Mouse (Mus musculus) forebrain, embryonic 12.5 days (tissue): Measurements from ENCODE around the gene 4930438A08Rik. TPM values are rescaled to one million over a fixed set of nuclear protein-coding genes. Genes with fewer than 3 reads are reported as not detected.

Experiments
- ATAC-seq: fragments of 200-750 bp; cut with Nextera tagmentation; 2 replicates; pipeline ENCODE4 v1.8.0; 2017; ENCODE audit warnings: moderate TSS enrichment; ENCODE audit not compliant: low FRiP score
- H3K27ac ChIP-seq: fragments of 300-500 bp; sonication (generic); 2 replicates; pipeline ENCODE4 v1.5.1; 2016; ENCODE audit warnings: mild to moderate bottlenecking
- H3K27me3 ChIP-seq: fragments of 300-500 bp; sonication (generic); 2 replicates; pipeline ENCODE4 v1.6.1; 2016; ENCODE audit warnings: mild to moderate bottlenecking
- H3K36me3 ChIP-seq: fragments of 300-500 bp; sonication (generic); replicated peaks from 2 replicates; pipeline ENCODE4 v1.6.1; 2016; ENCODE audit warnings: mild to moderate bottlenecking
- H3K4me1 ChIP-seq: fragments of 300-500 bp; sonication (generic); 2 replicates; pipeline ENCODE4 v1.6.1; 2016
- H3K4me2 ChIP-seq: fragments of 300-500 bp; sonication (generic); 2 replicates; pipeline ENCODE4 v1.6.1; 2016; ENCODE audit warnings: mild to moderate bottlenecking, moderate library complexity
- H3K4me3 ChIP-seq: fragments of 300-500 bp; sonication (generic); replicated peaks from 2 replicates; pipeline ENCODE4 v1.5.1; 2016; ENCODE audit warnings: mild to moderate bottlenecking
- H3K9ac ChIP-seq: fragments of 300-500 bp; sonication (generic); 2 replicates; pipeline ENCODE4 v1.6.1; 2016; ENCODE audit warnings: mild to moderate bottlenecking
- H3K9me3 ChIP-seq: fragments of 300-500 bp; sonication (generic); 2 replicates; pipeline ENCODE4 v1.6.1; 2016
- WGBS: fragments of 180-500 bp; shearing (Covaris S2); methylation state at CpG from one replicate; pipeline ENCODE4 v1.1.7; 2016; 5-methylcytosine and 5-hydroxymethylcytosine counted together
- polyA plus RNA-seq: library from polyadenylated mRNA; unstranded; fragments of >200 nt; fragmentation: Nextera tagmentation; extraction: Ambion mirVana; gene quantifications from 2 replicates; pipeline ENCODE4 v1.2.1, GENCODE M21; 2016

The 4930438A08Rik gene
- polyA plus RNA-seq, 1 experiment from 2014 or later, result not detected

- Histone ChIP-seq H3K27me3 (no peaks in the 10 kb centered on the region), H3K4me3 (no peak overlapping the region), H3K27ac (no peak overlapping the region), H3K36me3 (peaks cover 61% of the 10 kb centered on the region), H3K4me1 (no peaks in the 10 kb centered on the region), H3K9ac (no peak overlapping the region), H3K4me2 (no peak overlapping the region), H3K9me3 (no peaks in the 10 kb centered on the region)
- ATAC-seq, result no peak
- WGBS, result 90% methylated on average over 6 of the region's 6 CpGs
Measured at GRCm38 (mm10) chr11:58314069-58314468, 39.5 kb downstream of the 4930438A08Rik start.

GRCm38 (mm10) chr11:58315536-58316168, 41.1 kb downstream of the 4930438A08Rik start:
- WGBS, result 97% methylated on average over 5 of the region's 5 CpGs
- Histone ChIP-seq H3K36me3 (peaks cover 55% of the 10 kb centered on the region), H3K27ac (no peak overlapping the region), H3K4me2 (no peak overlapping the region), H3K4me3 (no peak overlapping the region), H3K27me3 (no peaks in the 10 kb centered on the region), H3K9ac (no peak overlapping the region), H3K9me3 (no peaks in the 10 kb centered on the region), H3K4me1 (no peaks in the 10 kb centered on the region)
- no peak for ATAC-seq

- Histone ChIP-seq H3K4me2 (no peak overlapping the region), H3K27me3 (no peaks in the 10 kb centered on the region), H3K36me3 (peaks cover 49% of the 10 kb centered on the region), H3K9ac (no peak overlapping the region), H3K4me1 (no peaks in the 10 kb centered on the region), H3K4me3 (no peak overlapping the region), H3K27ac (no peak overlapping the region), H3K9me3 (no peaks in the 10 kb centered on the region)
- 85% methylated on average over 17 of the region's 17 CpGs for WGBS
- ATAC-seq, result no peak
Measured at GRCm38 (mm10) chr11:58316344-58316743, 41.7 kb downstream of the 4930438A08Rik start.

GRCm38 (mm10) chr11:58316768-58317390, 42.3 kb downstream of the 4930438A08Rik start:
- H3K36me3 ChIP-seq, result peaks cover 44% of the 10 kb centered on the region
- H3K27me3 ChIP-seq, result no peaks in the 10 kb centered on the region
- 73% methylated on average over 28 of the region's 28 CpGs for WGBS
- no peak overlapping the region for H3K27ac ChIP-seq
- no peak overlapping the region for H3K4me3 ChIP-seq
- no peaks in the 10 kb centered on the region for H3K9me3 ChIP-seq
- peaks cover 5% of the 10 kb centered on the region for H3K4me1 ChIP-seq
- H3K9ac ChIP-seq, result no peak overlapping the region
- no peak for ATAC-seq
- H3K4me2 ChIP-seq, result no peak overlapping the region

- Histone ChIP-seq H3K27me3 (no peaks in the 10 kb centered on the region), H3K9me3 (no peaks in the 10 kb centered on the region), H3K9ac (peak overlapping the region; percentile 85), H3K4me1 (peaks cover 20% of the 10 kb centered on the region), H3K27ac (peak overlapping the region; percentile 96), H3K36me3 (peaks cover 21% of the 10 kb centered on the region), H3K4me3 (peak overlapping the region; percentile 83), H3K4me2 (peak overlapping the region; percentile 77)
- under 1% methylated on average over 63 of the region's 63 CpGs for WGBS
- peak; percentile 99 for ATAC-seq
Measured at GRCm38 (mm10) chr11:58322824-58323569, 48.4 kb downstream of the 4930438A08Rik start.

- 15% methylated on average over 24 of the region's 24 CpGs for WGBS
- H3K4me1 ChIP-seq, result peaks cover 26% of the 10 kb centered on the region
- peak overlapping the region; percentile 96 for H3K27ac ChIP-seq
- peaks cover 18% of the 10 kb centered on the region for H3K36me3 ChIP-seq
- no peak; the same call in 1 of the 2 replicates for ATAC-seq
- H3K4me3 ChIP-seq, result peak overlapping the region; percentile 83
- no peaks in the 10 kb centered on the region for H3K9me3 ChIP-seq
- H3K9ac ChIP-seq, result peak overlapping the region; percentile 85
- H3K4me2 ChIP-seq, result peak overlapping the region; percentile 77
- H3K27me3 ChIP-seq, result no peaks in the 10 kb centered on the region
Measured at GRCm38 (mm10) chr11:58323570-58324340, 49.2 kb downstream of the 4930438A08Rik start.

GRCm38 (mm10) chr11:58324614-58325229, 50.1 kb downstream of the 4930438A08Rik start:
- no peak overlapping the region for H3K9ac ChIP-seq
- WGBS, result 88% methylated on average over 3 of the region's 3 CpGs
- no peak overlapping the region for H3K4me3 ChIP-seq
- no peak overlapping the region for H3K4me2 ChIP-seq
- peaks cover 36% of the 10 kb centered on the region for H3K4me1 ChIP-seq
- H3K9me3 ChIP-seq, result no peaks in the 10 kb centered on the region
- no peak for ATAC-seq
- H3K27me3 ChIP-seq, result no peaks in the 10 kb centered on the region
- H3K27ac ChIP-seq, result no peak overlapping the region
- H3K36me3 ChIP-seq, result peaks cover 13% of the 10 kb centered on the region

- Histone ChIP-seq H3K9ac (no peak overlapping the region), H3K4me2 (no peak overlapping the region), H3K4me3 (no peak overlapping the region), H3K4me1 (peaks cover 39% of the 10 kb centered on the region), H3K36me3 (peaks cover 16% of the 10 kb centered on the region), H3K27me3 (no peaks in the 10 kb centered on the region), H3K27ac (no peak overlapping the region), H3K9me3 (no peaks in the 10 kb centered on the region)
- 96% methylated on average over 3 of the region's 3 CpGs for WGBS
- ATAC-seq, result no peak
Measured at GRCm38 (mm10) chr11:58326781-58327180, 52.2 kb downstream of the 4930438A08Rik start.

- peak overlapping the region; percentile 46; the same call in 1 of the 2 replicates for H3K27ac ChIP-seq
- H3K36me3 ChIP-seq, result peaks cover 31% of the 10 kb centered on the region
- peak overlapping the region; percentile 89 for H3K4me3 ChIP-seq
- H3K9me3 ChIP-seq, result no peaks in the 10 kb centered on the region
- peak overlapping the region; percentile 83 for H3K9ac ChIP-seq
- no peaks in the 10 kb centered on the region for H3K27me3 ChIP-seq
- peaks cover 39% of the 10 kb centered on the region for H3K4me1 ChIP-seq
- under 1% methylated on average over 21 of the region's 21 CpGs for WGBS
- ATAC-seq, result peak; percentile 64
- peak overlapping the region; percentile 83 for H3K4me2 ChIP-seq
Measured at GRCm38 (mm10) chr11:58329906-58330275, 55.3 kb downstream of the 4930438A08Rik start.

- Histone ChIP-seq H3K27me3 (no peaks in the 10 kb centered on the region), H3K9me3 (no peaks in the 10 kb centered on the region), H3K27ac (peak within 1 kb of the TSS; percentile 72), H3K4me2 (peak within 1 kb of the TSS; percentile 83), H3K9ac (peak within 1 kb of the TSS; percentile 86), H3K36me3 (peaks cover 32% of the 10 kb centered on the region), H3K4me3 (peak within 1 kb of the TSS; percentile 89), H3K4me1 (peaks cover 39% of the 10 kb centered on the region)
- WGBS, result under 1% methylated on average over 52 of the region's 52 CpGs
- peak; percentile 94 for ATAC-seq
Measured at GRCm38 (mm10) chr11:58330276-58331148, 55.9 kb downstream of the 4930438A08Rik start, which contains the start of the genes Zfp672 and Sh3bp5l. Gene Zfp672 (minus strand): TSS chr11:58330339. Gene Sh3bp5l (plus strand): TSS chr11:58330724.

GRCm38 (mm10) chr11:58331149-58331495, 56.5 kb downstream of the 4930438A08Rik start:
- Histone ChIP-seq H3K27ac (no peak overlapping the region), H3K4me1 (peaks cover 39% of the 10 kb centered on the region), H3K4me3 (peak overlapping the region; percentile 89), H3K36me3 (peaks cover 35% of the 10 kb centered on the region), H3K9me3 (no peaks in the 10 kb centered on the region), H3K27me3 (no peaks in the 10 kb centered on the region), H3K4me2 (peak overlapping the region; percentile 83), H3K9ac (peak overlapping the region; percentile 86)
- ATAC-seq, result 0 out of 2 replicates have a peak, but pooled peaks have one; percentile 19
- WGBS, result 20% methylated on average over 10 of the region's 10 CpGs
